Mouse (Mus musculus) testis, postnatal 10 days (tissue): ENCODE measurements around the gene Iqgap2.

Source experiments
- DNase-seq: peaks from one replicate; pipeline ENCODE4 v3.0.0; 2021; ENCODE audit warnings: low spot score

The Iqgap2 gene

GRCm38 (mm10) chr13:95653696-95654095 is 238.0 kb downstream of the Iqgap2 start:
- no peak for DNase-seq

- no peak for DNase-seq
These were observed 239.7 kb downstream of the Iqgap2 start for GRCm38 (mm10) chr13:95651870-95652668.

- no peak for DNase-seq
These were observed 241.8 kb downstream of the Iqgap2 start for GRCm38 (mm10) chr13:95649941-95650340.

- DNase-seq: no peak
These were observed 244.5 kb downstream of the Iqgap2 start for GRCm38 (mm10) chr13:95647248-95647647.

GRCm38 (mm10) chr13:95646687-95647111 is 245.0 kb downstream of the Iqgap2 start:
- no peak for DNase-seq

- DNase-seq: no peak
These were observed 248.0 kb downstream of the Iqgap2 start for GRCm38 (mm10) chr13:95643740-95644139.

GRCm38 (mm10) chr13:95641061-95641986 is 250.4 kb downstream of the Iqgap2 start:
- no peak for DNase-seq

- no peak for DNase-seq
These were observed 251.3 kb downstream of the Iqgap2 start for GRCm38 (mm10) chr13:95640408-95640807.

- no peak for DNase-seq
These were observed 252.2 kb downstream of the Iqgap2 start for GRCm38 (mm10) chr13:95639336-95640116.

- DNase-seq: no peak
These were observed 252.8 kb downstream of the Iqgap2 start for GRCm38 (mm10) chr13:95638894-95639293.

- DNase-seq: no peak
These were observed 254.0 kb downstream of the Iqgap2 start for GRCm38 (mm10) chr13:95637737-95638136.

GRCm38 (mm10) chr13:95635301-95635700 is 256.4 kb downstream of the Iqgap2 start:
- no peak for DNase-seq

GRCm38 (mm10) chr13:95634451-95634850 is 257.3 kb downstream of the Iqgap2 start:
- no peak for DNase-seq

- no peak for DNase-seq
These were observed 258.3 kb downstream of the Iqgap2 start for GRCm38 (mm10) chr13:95633384-95633783.

GRCm38 (mm10) chr13:95632144-95632543 is 259.6 kb downstream of the Iqgap2 start:
- DNase-seq: no peak

- no peak for DNase-seq
These were observed 261.0 kb downstream of the Iqgap2 start for GRCm38 (mm10) chr13:95630747-95631146.

GRCm38 (mm10) chr13:95629751-95630150 is 262.0 kb downstream of the Iqgap2 start:
- DNase-seq: no peak

GRCm38 (mm10) chr13:95626696-95627095 is 265.0 kb downstream of the Iqgap2 start:
- DNase-seq: no peak

GRCm38 (mm10) chr13:95623042-95623441 is 268.7 kb downstream of the Iqgap2 start:
- no peak for DNase-seq

- DNase-seq: no peak
These were observed 270.2 kb downstream of the Iqgap2 start for GRCm38 (mm10) chr13:95621563-95621962.

- DNase-seq: no peak
These were observed 272.9 kb downstream of the Iqgap2 start for GRCm38 (mm10) chr13:95618859-95619258.

GRCm38 (mm10) chr13:95618309-95618712 is 273.4 kb downstream of the Iqgap2 start, which contains the start of gene F2r:
Gene F2r (minus strand): TSS chr13:95618487.
- peak; percentile 79 for DNase-seq
